Mouse (Mus musculus): Measurements from ENCODE around the gene Col27a1.

GRCm38 (mm10) chr4:63298191-63298590 is 84.4 kb downstream of the Col27a1 start:
- TF ChIP-seq CTCF (IDR thresholded peaks at IDR 0.05; ENCODE audit: low read depth, low read length) (no peak), EP300 (IDR thresholded peaks at IDR 0.05; ENCODE audit: insufficient read depth, low read depth, low read length) (no peak), POLR2A (IDR thresholded peaks at IDR 0.05; ENCODE audit: insufficient read depth, low read length) (no peak)

Data from ES-Bruce4 (cell line).